Mouse (Mus musculus): ENCODE measurements around the gene Utp18. TPM values are rescaled to one million over a fixed set of nuclear protein-coding genes. Genes with fewer than 3 reads are reported as not detected.

Gene Utp18
- polyA plus RNA-seq, 1 experiment from 2014 or later: 10.4 TPM

GRCm38 (mm10) chr11:93906834-93907233 lies 21.3 kb upstream of the Utp18 start:
- peaks cover 13% of the 10 kb centered on the region; the same call in 1 of the 2 replicates for H3K36me3 ChIP-seq (ENCODE audit: insufficient read depth, low read length)

GRCm38 (mm10) chr11:93897732-93898131 lies 12.2 kb upstream of the Utp18 start:
- Histone ChIP-seq H3K27ac (ENCODE audit: low read length) (no peak overlapping the region), H3K27me3 (replicated peaks; ENCODE audit: insufficient read depth, low read length) (no peaks in the 10 kb centered on the region), H3K9ac (replicated peaks; ENCODE audit: low read depth) (no peak overlapping the region), H3K4me3 (ENCODE audit: low read depth, low read length) (no peak overlapping the region), H3K4me2 (replicated peaks; ENCODE audit: low read depth, low read length) (no peak overlapping the region), H3K4me1 (ENCODE audit: insufficient read depth, low read depth, low read length) (no peaks in the 10 kb centered on the region), H3K36me3 (ENCODE audit: insufficient read depth, low read length) (no peaks in the 10 kb centered on the region; the same call in 1 of the 2 replicates), H3K9me3 (ENCODE audit: low read length) (no peaks in the 10 kb centered on the region)
- no peak for ATAC-seq
- TF ChIP-seq EP300 (IDR thresholded peaks at IDR 0.05) (no peak), CTCF (IDR thresholded peaks at IDR 0.05) (no peak)
- DNase-seq (ENCODE audit: low spot score): no peak
- WGBS: 73% methylated on average over 3 of the region's 3 CpGs

More at GRCm38 (mm10) chr11:93906834-93907233, 21.3 kb upstream of the Utp18 start:
- Histone ChIP-seq H3K9ac (replicated peaks; ENCODE audit: low read depth) (no peak overlapping the region), H3K4me2 (replicated peaks; ENCODE audit: low read depth, low read length) (no peak overlapping the region), H3K4me1 (ENCODE audit: insufficient read depth, low read depth, low read length) (no peaks in the 10 kb centered on the region), H3K27me3 (replicated peaks; ENCODE audit: insufficient read depth, low read length) (no peaks in the 10 kb centered on the region), H3K4me3 (ENCODE audit: low read depth, low read length) (no peak overlapping the region), H3K27ac (ENCODE audit: low read length) (no peak overlapping the region), H3K9me3 (ENCODE audit: low read length) (no peaks in the 10 kb centered on the region)
- no peak for ATAC-seq
- no peak for DNase-seq (ENCODE audit: low spot score)
- 78% methylated on average over 4 of the region's 4 CpGs for WGBS
- no peak for TF ChIP-seq EP300 (IDR thresholded peaks at IDR 0.05)
- no peak for TF ChIP-seq CTCF (IDR thresholded peaks at IDR 0.05)

- no peak for TF ChIP-seq EP300 (IDR thresholded peaks at IDR 0.05)
- TF ChIP-seq CTCF (IDR thresholded peaks at IDR 0.05): no peak
These were observed 1.5 kb upstream of the Utp18 start for GRCm38 (mm10) chr11:93887080-93887447.

GRCm38 (mm10) chr11:93886411-93887079 lies 979 bp upstream of the Utp18 start:
- WGBS: under 1% methylated on average over 31 of the region's 34 CpGs
- Histone ChIP-seq H3K4me2 (replicated peaks; ENCODE audit: low read depth, low read length) (peak overlapping the region; percentile 91), H3K9me3 (ENCODE audit: low read length) (no peaks in the 10 kb centered on the region), H3K4me3 (ENCODE audit: low read depth, low read length) (peak overlapping the region; percentile 98), H3K9ac (replicated peaks; ENCODE audit: low read depth) (peak overlapping the region; percentile 97), H3K4me1 (ENCODE audit: insufficient read depth, low read depth, low read length) (peaks cover 9% of the 10 kb centered on the region; the same call in 1 of the 2 replicates), H3K27ac (ENCODE audit: low read length) (peak overlapping the region; percentile 97), H3K27me3 (replicated peaks; ENCODE audit: insufficient read depth, low read length) (no peaks in the 10 kb centered on the region), H3K36me3 (ENCODE audit: insufficient read depth, low read length) (no peaks in the 10 kb centered on the region)
- no peak for ATAC-seq
- peak; percentile 41 for DNase-seq (ENCODE audit: low spot score)
- TF ChIP-seq CTCF (IDR thresholded peaks at IDR 0.05): 0 out of 2 replicates have a peak, but pooled peaks have one; percentile 3
- TF ChIP-seq EP300 (IDR thresholded peaks at IDR 0.05): no peak

More at GRCm38 (mm10) chr11:93887080-93887447, 1.5 kb upstream of the Utp18 start:
- WGBS: 3% methylated on average over 4 of the region's 4 CpGs
- H3K36me3 ChIP-seq (ENCODE audit: insufficient read depth, low read length): no peaks in the 10 kb centered on the region
- H3K4me1 ChIP-seq (ENCODE audit: insufficient read depth, low read depth, low read length): peaks cover 9% of the 10 kb centered on the region; the same call in 1 of the 2 replicates
- DNase-seq (ENCODE audit: low spot score) (no peak), ATAC-seq (no peak)
- peak overlapping the region; percentile 97; the same call in 1 of the 2 replicates for H3K9ac ChIP-seq (replicated peaks; ENCODE audit: low read depth)
- H3K4me2 ChIP-seq (replicated peaks; ENCODE audit: low read depth, low read length): peak overlapping the region; percentile 91
- H3K4me3 ChIP-seq (ENCODE audit: low read depth, low read length): peak overlapping the region; percentile 98
- no peaks in the 10 kb centered on the region for H3K9me3 ChIP-seq (ENCODE audit: low read length)
- H3K27me3 ChIP-seq (replicated peaks; ENCODE audit: insufficient read depth, low read length): no peaks in the 10 kb centered on the region
- peak overlapping the region; percentile 97; the same call in 1 of the 2 replicates for H3K27ac ChIP-seq (ENCODE audit: low read length)

- ATAC-seq (peak; percentile 68), DNase-seq (ENCODE audit: low spot score) (peak; percentile 78)
- Histone ChIP-seq H3K27me3 (replicated peaks; ENCODE audit: insufficient read depth, low read length) (no peaks in the 10 kb centered on the region), H3K4me1 (ENCODE audit: insufficient read depth, low read depth, low read length) (peaks cover 9% of the 10 kb centered on the region; the same call in 1 of the 2 replicates), H3K9me3 (ENCODE audit: low read length) (no peaks in the 10 kb centered on the region), H3K36me3 (ENCODE audit: insufficient read depth, low read length) (no peaks in the 10 kb centered on the region), H3K9ac (replicated peaks; ENCODE audit: low read depth) (peak overlapping the region; percentile 56), H3K4me2 (replicated peaks; ENCODE audit: low read depth, low read length) (peak overlapping the region; percentile 91), H3K27ac (ENCODE audit: low read length) (peak overlapping the region; percentile 97), H3K4me3 (ENCODE audit: low read depth, low read length) (peak overlapping the region; percentile 98)
- peak; percentile 49 for TF ChIP-seq CTCF (IDR thresholded peaks at IDR 0.05)
- no peak for TF ChIP-seq EP300 (IDR thresholded peaks at IDR 0.05)
- WGBS: under 1% methylated on average over 50 of the region's 81 CpGs
These were observed 530 bp downstream of the Utp18 start for GRCm38 (mm10) chr11:93884901-93885571.

- 73% methylated on average over 4 of the region's 4 CpGs for WGBS
- ATAC-seq (no peak), DNase-seq (ENCODE audit: low spot score) (no peak)
- no peaks in the 10 kb centered on the region for H3K27me3 ChIP-seq (replicated peaks; ENCODE audit: insufficient read depth, low read length)
- no peak overlapping the region for H3K9ac ChIP-seq (replicated peaks; ENCODE audit: low read depth)
- H3K4me3 ChIP-seq (ENCODE audit: low read depth, low read length): no peak overlapping the region
- H3K4me2 ChIP-seq (replicated peaks; ENCODE audit: low read depth, low read length): peak overlapping the region; percentile 91; the same call in 1 of the 2 replicates
- no peaks in the 10 kb centered on the region for H3K36me3 ChIP-seq (ENCODE audit: insufficient read depth, low read length)
- no peak overlapping the region for H3K27ac ChIP-seq (ENCODE audit: low read length)
- H3K4me1 ChIP-seq (ENCODE audit: insufficient read depth, low read depth, low read length): peaks cover 9% of the 10 kb centered on the region; the same call in 1 of the 2 replicates
- no peaks in the 10 kb centered on the region for H3K9me3 ChIP-seq (ENCODE audit: low read length)
- TF ChIP-seq CTCF (IDR thresholded peaks at IDR 0.05): no peak
- TF ChIP-seq EP300 (IDR thresholded peaks at IDR 0.05): no peak
These were observed 1.5 kb downstream of the Utp18 start for GRCm38 (mm10) chr11:93884068-93884467.

Data from lung, postnatal 0 days (tissue).